Mouse (Mus musculus) cerebellum, postnatal 25 days (tissue): ENCODE measurements around the gene Zfp423.

ENCODE experiments used
- DNase-seq, 2 experiments: peaks; one replicate each; pipeline ENCODE4 v3.0.0; 2021; ENCODE audit warnings: mixed read lengths in 2 of 2

Gene Zfp423

DNA sequence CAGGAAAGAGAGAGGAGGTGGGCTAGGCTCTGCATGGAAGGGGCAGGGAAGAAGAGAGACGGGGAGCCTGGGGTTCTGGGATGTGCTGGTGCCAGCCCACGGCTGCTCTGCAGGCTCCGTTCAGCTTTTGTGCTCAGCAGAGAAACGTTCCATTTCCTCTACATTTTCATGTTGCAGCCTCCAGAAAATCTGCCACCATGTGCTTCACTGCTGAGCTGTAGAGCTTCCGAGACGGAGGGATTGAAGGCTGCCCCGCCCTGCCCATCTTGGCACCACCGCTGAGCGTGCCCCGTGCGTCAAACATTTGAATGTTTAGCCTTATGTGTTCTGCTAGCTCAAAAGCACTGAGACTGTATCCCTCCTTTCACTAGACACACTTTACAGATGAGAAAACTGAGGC is 159.3 kb downstream of the Zfp423 start:
- DNase-seq, result no peak

DNA sequence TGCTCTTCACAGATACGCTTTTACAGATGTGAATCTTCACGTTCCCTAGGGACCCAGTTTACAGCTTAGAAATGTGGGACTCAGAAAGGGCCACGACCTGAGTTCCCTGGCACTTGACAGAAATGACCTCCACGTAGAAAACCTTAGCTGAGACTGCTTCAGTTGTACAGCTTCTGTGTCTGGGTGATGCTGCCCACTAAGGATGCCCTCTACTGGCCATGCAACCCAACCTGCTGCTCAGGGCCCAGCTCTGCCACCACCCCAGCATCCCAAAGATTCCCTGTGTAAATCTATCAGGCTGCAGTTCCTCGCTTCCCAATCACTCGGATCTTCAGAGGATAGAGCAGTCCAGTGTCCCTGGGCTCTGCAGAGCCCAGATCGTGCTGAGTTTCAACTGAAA is 163.2 kb downstream of the Zfp423 start:
- peak; percentile 60 to 73 for DNase-seq

DNA sequence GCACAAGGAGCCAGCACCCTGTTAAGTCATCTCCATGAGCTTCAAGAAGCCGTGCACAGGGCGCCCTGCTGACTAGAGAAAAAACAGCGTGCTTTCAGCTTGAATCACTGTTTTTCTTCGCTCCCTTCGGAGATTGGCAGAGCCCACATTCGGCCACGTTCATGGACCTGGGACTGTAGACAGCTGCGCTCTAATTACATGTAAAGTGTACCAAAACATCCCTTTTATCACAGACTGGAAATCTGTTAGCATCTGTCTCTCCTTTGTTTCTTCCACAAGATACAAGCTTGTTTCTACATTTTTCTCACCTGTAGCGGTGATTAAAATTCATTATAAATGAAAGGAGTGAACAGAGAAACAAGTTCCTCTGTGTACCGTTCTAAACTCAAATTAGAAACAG is 164.8 kb downstream of the Zfp423 start:
- no peak for DNase-seq

DNA sequence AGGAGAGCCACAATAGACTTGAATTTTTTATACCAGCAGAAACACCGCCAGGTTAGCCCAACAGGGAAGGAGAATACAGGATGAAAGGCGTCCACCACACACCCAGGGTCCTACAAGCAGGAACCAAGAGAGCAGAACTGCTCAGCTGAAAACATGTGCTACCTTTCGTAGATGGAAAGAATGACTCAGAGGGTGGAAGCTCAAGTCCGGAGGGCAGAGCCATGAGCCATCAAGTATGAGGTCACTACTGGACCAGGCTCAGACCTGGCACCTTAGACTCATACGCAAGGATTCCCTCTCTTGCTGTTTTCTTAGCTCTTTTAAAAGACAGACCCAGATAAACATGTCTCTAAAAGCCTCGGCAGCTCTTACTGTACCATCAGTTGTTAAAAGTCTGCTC is 168.3 kb downstream of the Zfp423 start:
- DNase-seq, result peak in 1 of 2 experiments; percentile 45

DNA sequence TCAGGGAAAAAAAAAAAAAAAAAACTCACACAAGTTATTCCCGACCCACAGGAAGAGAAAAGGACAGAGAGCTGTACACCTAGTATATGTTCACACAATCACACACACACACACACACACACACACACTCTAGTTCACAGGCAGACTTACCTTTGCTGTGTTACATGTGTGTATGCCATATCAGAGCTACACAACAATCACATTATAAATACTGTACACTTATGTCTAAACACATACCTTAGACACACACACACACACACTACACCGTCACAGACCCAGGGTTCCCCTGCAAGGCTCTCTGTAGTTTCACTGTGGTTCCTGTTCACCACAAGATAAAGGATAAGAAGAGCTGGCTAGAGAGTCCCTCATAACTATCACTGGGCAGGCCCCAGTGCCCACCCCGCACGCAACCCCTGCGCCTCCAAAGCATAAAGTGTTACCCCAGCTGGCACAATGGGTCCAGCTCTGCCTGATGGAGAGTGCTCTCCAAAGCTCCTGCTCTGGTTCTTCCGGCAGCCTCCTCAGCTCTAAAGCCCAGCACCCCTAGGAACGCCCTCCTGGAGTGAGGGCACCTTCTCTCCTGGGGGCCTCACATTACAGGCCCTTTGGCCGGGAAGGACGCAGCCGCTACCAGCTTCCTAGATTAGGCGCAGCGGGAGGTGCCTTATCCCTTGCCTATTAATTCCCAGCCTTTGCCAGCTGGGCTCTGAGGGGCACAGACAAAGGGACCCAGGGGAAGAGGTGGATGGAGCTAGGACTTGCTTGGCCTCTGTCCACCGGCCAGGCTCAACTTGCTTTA is 174.6 kb downstream of the Zfp423 start:
- DNase-seq, result no peak

DNA sequence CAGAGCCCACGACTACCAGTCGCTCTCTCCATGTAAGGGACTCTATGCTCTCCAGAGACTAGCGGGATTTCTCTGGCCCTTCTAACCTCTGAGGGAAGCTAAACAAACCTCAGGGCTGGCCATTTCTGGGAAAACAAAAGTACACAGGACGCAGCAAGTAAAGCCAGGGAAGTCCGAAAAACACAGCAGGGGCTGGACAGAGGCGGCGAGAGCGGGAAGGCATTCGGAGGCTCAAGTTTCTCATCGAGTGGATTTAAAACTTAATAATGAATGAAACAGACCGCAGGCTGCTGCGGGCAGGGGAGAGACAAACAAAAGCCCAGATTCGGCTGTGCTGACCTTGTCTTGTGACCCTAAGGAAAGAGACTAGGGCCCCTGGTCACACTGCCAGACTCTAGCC is 175.2 kb downstream of the Zfp423 start:
- DNase-seq, result no peak

DNA sequence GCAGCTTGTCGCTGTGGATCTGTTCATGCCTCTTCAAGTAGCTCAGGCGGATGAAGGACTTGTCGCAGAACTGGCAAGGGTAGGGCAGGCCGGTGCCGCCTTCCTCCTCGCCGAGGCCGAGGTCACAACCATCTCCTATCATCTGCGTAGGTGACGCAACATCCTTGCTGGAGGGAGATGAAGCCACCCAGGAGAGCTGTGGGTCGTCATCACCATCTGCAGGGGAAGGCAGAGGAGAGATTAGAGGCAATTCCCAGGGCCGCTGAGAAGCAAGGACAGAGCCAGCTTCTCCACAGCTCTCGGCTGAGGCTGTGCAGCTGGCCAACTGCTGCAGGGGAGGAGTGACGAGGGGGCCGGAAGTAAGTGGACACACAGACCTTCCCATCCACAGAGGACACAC is 176.2 kb downstream of the Zfp423 start:
- DNase-seq, result no peak

DNA sequence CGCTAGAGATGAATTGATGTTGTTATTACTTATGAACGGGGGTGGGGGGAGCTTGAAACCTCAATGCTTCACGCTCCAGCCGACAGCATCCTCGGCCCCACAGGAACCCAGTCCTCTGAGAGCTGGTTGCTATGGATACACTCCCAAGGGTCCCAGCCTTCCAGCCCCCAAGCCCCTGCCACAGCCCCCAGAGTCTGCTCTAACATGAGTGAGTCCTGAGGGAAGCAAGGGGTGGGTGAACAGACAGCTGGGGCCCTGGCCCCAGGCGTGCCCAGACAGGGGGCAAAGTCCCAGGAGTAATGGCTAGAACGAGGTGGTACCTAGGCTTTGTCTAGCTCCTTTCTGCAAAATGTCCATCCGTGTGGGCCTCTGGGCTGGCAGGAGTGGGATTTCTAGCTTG is 181.8 kb downstream of the Zfp423 start:
- no peak for DNase-seq

DNA sequence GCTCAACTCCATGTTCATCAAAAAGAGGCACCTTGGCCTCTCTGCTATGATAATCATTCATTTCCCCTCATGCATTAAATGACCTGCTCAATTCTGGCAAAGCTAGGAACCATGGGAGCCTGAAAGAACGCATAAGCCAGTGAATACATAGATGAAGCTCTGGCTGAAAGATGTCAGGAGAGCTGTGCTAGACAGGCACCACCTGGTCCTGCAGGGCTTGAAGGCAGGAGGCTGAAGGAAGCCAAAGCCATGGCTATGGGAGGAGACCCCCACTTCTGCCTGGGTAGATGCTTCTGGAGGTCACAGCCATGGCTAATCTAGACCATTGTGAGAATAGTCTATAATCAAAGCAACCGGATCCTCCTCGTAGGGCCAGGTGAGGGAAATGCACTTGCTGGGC is 183.5 kb downstream of the Zfp423 start:
- DNase-seq, result no peak

DNA sequence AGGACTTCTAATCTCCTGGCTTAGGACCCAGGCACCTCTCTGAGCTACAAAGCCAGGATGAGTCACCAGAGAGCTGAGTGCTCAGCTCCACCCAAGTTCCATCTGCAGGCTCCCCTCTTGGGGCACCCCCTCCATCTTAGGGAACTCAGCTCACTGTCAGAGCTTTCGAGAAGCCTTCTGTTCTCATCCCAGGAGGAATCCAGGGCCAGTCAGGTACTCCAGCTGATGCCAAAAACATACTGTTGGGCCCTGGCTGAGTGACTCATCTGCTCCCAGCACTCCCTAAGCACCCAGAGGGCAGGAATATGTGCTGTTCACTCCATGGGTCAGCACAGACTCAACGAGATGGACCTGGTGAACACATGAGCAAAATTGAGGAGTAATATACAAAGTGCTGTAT is 184.4 kb downstream of the Zfp423 start:
- peak in 1 of 2 experiments; percentile 35 for DNase-seq

DNA sequence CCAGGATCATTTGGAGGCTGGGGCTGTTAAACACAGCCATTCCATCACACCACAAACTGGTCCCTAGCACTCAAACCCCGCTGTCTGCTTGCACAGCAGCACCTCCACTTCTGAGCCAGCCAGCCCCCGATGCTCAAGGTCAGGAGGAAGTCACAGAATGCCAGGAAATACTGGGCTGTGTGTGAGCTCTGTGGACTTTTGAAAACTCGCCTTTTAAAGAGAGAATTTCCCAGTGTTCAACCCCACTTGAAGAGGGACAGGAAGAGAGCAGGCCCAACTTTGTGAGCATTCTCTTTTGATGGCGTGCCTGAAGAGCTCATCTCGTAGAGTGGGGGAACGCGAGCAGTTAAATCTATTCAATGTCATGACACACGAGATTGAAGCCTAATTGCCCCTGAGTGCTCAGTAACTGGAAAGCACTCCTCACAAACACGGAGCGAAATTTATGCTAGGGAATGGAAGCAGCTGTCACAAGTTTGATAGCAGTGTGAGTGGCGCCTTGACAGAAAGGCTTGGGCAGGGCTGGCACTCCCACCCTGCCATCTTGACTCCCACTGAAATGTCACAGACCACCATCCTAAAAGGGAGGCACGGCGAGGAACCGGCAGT is 186.4 kb downstream of the Zfp423 start:
- DNase-seq, result no peak

DNA sequence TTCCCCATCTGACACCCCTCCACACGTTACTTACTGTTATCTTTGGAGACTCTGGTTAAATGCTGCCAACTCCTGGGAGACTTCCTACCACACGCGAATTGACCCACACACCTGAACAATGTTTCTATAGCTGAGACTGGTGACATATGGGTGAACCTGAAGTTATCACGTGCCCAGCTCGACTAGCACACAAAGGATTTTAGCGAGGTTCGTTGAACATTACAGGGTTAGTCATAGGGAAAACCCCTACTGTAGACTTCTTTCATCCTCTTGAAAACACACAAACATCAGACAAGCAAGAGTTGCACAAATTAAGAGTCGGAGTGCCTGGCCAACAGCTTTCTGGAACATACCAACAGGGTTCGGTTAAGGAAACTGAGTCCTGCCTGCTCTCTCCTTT is 191.5 kb downstream of the Zfp423 start:
- DNase-seq, result no peak

DNA sequence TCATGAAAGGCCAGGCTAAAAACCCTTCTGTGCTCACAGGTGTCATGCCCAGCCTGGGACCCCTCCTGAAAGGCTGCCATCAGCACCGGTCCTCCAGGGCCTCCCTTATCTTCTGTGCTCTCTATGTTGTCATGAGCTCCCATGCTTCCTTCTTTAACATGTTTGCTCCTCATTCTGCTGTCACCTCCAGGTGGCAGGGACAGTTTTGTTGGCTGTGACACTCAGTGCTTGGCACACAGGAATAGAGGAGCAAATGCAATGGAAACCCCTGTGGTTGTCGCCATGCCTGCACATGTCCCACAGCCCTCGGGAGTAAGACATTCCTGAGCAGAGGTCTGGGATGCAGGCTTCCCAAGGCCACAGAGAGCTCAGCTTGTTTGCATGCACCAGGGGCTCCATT is 194.1 kb downstream of the Zfp423 start:
- peak in 1 of 2 experiments; percentile 44 for DNase-seq

DNA sequence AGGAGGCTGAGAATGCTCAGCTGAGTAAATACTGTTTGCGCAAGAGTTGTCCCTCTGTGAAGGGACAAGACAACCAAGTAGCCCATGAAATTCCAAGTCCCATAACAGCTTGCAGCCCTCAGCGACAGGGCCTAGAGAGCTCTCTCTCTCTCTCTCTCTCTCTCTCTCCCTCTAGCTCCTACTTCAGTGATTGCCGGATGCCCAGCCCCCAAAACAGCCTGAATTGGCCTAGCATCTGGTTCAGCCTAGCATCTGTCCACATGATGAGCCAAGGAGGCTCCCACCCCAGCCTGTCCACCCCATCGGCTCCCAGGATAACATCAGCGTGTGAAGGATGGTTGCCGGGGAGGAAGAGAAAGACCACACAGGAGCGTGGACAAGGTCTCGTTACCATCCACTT is 200.6 kb downstream of the Zfp423 start:
- DNase-seq, result no peak

DNA sequence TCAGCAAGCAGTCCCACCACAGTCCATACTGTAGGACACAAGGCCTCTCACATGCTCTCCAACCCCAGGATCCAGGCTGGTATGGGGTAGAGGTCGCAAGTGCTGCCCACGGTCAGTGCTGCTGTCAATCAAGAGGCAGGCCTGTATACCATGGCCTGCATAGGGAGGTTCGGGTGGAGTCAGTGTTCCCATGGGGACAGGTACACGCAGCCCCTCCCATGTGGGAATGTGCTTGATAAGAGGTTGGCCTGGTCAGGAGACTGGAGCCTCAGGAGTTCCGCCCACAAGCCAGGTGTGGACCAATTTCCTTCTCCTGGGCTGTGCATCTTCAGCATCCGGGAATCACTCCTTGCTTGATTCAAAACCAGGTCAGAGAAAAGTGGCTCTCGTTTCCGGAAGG is 204.5 kb downstream of the Zfp423 start:
- no peak for DNase-seq

DNA sequence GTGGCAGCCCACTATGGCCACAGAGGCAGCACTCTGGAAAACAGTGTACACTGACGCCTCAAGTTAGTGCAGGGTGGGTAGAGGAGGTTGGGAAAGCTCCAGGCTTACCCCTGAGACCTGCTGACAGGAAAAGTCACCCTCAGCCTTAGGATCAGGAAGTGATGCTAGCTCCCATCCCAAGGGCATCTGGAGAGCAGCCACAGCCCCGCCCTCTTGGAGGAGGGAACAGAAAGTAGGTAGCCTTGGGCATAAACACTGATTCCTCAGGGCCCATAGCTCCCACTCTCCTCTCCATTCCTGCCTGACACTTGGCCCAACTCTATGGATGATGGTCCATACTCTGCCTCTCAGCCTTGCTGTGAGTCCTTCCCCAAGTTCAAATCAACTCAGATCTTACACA is 205.8 kb downstream of the Zfp423 start:
- DNase-seq, result no peak

DNA sequence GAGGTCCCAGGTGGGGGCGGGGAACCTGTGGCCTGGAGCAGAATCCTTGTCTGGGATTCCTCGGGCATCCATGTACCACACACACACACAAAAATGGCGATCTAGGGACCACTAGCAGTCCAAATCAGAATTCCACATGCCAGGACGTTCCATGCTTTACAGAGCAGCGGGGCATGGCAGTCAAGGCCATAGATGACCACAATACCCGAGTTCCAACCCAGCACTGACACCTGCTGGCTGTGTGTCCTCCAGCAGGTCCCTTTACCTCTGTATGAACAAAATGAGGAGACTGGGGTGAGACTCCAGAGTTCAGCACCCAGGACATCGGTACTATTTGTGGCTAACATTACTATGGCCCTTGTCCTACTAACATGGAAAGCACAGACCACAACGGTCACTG is 206.2 kb downstream of the Zfp423 start:
- DNase-seq, result peak; percentile 57 to 75

DNA sequence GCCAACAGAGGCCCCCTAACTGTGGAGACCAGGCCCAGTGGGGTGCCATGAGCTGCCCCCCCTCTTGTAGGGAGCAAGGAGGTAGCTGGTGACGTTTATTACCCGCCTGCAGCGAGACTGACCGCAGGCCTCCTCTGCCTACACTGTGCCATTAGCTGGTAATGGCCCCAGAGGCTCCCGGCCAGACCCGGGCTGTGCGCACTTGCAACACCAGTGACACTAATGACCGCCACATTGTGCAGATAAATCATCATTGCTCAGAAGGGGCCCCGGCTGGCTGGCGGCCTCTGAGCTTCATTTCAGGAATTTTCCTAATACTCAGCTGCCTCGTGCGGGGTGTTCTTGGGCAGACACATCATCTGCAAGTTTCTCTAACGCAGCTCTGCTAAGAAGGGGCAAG is 206.7 kb downstream of the Zfp423 start:
- no peak for DNase-seq

DNA sequence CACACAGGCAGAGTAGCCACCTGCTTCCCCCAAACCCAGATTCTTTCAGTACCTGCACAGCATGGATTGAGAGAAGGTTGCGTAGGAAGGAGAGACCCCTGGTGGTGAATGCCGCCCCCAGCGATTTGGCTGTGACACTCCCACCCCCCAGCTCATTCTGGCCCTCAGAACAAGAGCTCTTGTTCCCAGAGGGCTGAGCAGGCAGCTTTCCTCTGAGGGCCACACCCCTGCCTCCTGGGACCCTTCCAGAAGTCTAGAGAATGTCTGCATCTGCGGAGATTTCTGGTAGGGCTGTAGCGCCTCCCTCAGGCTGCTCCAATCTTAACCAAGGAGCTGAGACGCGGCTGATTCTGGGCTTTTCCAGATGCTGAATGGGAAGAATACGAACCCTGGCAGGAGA is 211.8 kb downstream of the Zfp423 start:
- peak in 1 of 2 experiments; percentile 32 for DNase-seq

DNA sequence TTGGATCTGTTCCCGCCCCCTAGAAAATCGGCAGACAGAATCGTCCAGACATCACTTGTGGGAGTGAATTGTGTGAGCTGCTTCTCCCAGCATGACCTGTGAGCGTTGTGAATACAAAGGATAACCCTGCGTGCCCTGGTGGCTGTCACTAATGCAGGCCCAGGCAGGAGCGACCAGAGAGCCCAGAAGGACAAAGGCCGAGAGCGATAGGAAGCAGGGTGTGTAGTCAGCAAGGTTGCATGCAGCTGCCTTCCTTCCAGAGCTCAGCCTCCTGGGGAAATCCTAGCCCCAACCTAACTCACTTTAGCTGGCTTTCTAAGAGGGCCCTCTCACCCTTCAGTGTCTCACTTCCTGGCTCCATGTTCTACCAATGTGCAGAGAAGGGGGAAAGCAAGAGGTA is 212.3 kb downstream of the Zfp423 start:
- DNase-seq, result no peak

DNA sequence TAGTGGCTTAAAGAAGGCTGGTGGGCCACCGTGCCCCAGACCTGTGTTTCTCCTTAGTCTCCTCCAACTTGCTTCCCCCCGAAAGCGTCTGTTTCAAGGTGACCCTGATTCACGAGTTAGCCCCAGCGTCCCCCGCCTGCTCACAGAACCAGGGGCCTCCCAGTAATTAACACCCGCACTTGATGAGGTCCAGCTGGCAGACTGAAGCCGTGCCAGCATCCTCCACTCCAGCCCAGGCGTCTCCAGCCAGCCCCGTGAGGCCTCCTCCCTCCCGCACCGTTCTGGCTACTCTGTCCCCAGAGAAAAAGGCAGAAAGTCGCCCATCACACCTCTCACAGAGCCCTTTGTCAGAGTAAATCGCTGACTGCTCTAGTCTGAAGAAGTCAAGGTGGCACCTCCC is 213.3 kb downstream of the Zfp423 start:
- peak; percentile 53 to 65 for DNase-seq

DNA sequence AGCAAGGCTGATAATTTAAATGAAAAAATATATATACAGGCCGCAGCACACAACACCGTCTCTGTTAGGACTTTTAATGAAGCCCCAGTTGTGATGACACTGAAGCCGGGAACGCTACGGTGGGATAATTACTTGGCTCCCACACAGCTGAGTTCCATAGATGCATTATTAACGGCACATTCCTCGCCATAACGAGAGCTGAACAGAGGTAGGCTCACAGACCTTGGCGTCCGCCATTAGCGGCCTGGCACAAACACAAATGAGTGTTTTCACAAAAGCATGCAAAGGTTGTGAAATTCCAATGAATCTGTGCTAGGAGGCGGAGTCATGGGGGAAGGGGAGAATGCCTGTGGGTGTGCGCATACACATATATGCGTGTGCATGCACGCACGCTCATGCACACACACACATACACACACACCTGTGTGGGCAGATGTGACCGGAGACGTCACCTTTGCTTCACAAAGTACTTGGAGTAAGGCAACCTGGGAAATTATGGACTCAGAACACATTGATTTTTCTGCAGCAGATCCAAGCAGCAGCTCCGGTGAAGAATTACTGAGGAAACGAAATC is 214.2 kb downstream of the Zfp423 start:
- no peak for DNase-seq

DNA sequence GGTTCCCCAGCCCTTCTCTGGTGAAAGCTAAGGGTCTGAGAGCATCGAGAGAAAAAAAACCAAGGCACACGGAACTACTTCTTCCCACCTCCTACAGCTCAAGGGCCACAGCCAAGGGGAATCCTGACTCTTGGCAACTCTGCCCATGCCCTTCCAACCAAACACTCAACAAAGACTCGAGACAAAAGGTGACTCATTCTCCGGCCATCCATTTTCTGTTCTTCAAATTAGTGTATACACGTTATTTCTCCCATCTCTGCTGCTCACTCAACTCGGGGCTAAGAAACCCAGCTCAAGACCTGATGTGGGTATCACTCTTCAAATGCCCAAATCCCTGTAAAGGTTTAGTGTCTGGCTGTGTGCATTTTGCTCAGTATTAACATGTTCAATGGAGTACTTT is 214.8 kb downstream of the Zfp423 start:
- DNase-seq, result no peak

DNA sequence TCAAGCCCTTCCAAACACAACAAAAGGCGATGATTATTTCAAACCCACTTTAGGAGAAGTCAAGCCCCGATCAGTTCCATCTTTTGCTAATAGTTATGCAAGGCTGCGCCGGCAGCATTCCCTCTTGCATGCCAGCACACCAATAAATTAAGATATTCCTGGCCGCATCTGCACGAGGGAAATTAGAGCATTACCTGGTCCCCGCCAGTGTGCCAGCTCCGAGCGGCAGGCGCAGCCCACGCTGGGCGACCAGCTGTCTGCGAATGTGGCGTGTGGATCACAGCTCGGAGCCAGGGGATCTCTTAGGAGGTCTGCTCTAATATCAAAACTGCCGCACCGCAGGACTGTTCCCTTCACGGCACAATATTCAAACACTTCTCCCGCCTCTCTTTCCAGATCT is 217.4 kb downstream of the Zfp423 start:
- DNase-seq, result peak; percentile 83 to 88
